Mouse (Mus musculus) left cerebral cortex, postnatal 4 days (tissue): ENCODE results near the gene Vdac1. TPM values are rescaled to one million over a fixed set of nuclear protein-coding genes. Genes with fewer than 3 reads are reported as not detected.

Source experiments
- DNase-seq: peaks from one replicate; pipeline ENCODE4 v3.0.0-alpha.2; 2022
- intact Hi-C: fragments of 180-260 bp; cut with DNase I; formaldehyde crosslinking; loops from one replicate; pipeline ENCODE4 v1.15.1; 2025
- total RNA-seq, 2 experiments: library from RNA; stranded (reverse); gene quantifications; 2 replicates each; pipeline ENCODE4 v1.2.3; 2021

The Vdac1 gene
- 100 to 1,000 TPM; 438 to 456 TPM for total RNA-seq

DNA sequence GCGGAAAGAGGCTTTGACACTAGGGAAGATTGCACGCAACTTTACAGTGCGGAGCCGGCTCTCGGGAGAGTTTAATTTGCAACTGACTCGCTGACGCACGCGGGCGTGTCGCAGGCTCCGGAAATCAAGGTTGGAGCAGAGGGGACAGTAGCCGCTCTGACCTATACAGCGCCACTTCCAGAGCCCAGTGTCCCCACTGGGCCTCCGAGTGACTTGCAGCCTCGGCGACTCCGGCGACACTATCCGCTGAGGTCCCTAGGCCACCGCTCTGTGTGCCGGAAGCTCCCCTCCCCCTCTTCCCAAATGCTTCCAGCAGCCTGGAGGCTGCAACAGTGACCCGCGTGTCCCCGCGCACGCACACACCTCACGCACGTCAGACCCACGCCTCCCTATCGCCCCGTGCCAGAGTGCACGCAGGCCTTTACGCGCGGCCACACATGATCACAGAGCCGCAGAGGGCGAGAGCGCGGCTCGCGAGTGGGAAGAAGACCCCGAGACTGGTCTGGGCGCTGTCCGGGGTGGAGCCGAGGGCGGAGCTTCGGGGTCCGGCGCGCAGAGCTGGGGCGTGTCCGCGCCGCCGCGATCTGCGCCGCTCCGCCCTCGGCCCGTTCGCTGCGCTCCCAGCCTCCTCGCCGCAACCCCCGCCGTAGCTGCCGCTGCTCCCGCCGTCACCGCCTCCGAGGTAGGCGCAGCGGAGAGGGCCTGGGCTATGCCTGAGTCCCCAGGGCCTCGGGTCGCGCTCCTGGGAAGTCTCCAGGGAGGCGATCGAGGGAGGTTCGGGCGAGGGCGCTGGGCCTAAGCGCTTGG, at the start of gene Vdac1:
Vdac1 (plus strand) TSS at position 390 of the 807 bp plus-strand sequence.
- peak; percentile 88 for DNase-seq
- intact Hi-C loops = no loop called here

DNA sequence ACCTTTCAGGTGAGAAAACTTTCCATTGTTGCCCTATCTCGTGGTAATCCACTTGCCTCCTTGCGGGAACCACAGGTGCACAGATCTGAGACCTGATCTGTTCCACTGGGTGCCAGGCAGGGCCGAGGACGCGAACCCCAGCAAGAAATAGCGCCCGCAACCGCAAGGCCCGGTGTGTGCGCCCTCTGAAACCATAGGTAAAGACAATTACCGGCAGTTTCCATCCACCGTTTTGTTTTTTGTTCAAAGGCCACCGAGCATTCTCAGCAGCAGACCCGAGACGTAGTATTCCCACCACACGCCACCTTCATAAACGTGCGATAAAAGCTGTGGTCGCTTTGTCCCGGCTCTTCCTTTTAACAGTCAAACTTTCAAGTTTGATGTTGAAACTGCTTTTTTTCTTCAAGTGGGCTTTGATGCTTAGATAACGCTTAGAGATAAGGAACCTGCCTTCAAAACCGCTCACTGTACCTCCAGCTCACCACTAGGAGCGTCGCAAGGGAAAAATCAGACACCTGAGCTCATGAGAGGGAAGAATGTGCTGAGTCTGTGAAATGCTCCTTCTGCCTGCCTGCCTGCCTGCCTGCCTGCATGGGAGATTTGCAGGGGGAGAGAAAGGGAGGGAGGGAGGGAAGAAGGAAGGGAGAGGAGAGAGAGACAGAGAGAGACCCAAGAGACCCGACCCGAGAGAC, 46.4 kb upstream of the Vdac1 start:
- no peak for DNase-seq
- intact Hi-C loops = no loop called here

DNA sequence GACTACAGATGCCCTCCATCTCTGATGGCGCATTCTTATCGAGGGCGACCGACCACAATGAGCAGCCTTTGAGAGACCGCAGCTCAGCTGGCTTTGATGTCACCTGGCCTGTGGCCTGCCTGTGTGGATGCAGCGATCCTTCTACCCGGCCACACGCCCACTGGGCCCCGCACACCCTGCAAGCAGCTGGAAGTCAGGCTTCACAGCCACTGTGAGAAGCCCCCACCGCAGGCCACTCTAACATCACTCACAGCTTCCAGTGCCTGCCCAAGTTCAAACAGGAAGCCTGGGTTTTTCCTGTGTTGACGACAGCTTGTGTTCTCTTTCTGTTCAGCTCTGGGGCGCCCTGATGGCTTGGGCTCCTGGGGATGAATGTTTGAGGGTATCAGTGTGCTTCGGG, 42.2 kb upstream of the Vdac1 start:
- no peak for DNase-seq
- intact Hi-C loops = no loop called here

- intact Hi-C loops = no loop called here
- DNase-seq = no peak
These were observed 41.0 kb upstream of the Vdac1 start for GRCm38 (mm10) chr11:52319664-52320063.

- intact Hi-C loops = no loop called here
- no peak for DNase-seq
These were observed 40.1 kb upstream of the Vdac1 start for GRCm38 (mm10) chr11:52320529-52320928.

GRCm38 (mm10) chr11:52321540-52321939, 39.1 kb upstream of the Vdac1 start:
- no peak for DNase-seq
- intact Hi-C loops = no loop called here

GRCm38 (mm10) chr11:52324442-52325367, 36.0 kb upstream of the Vdac1 start:
- intact Hi-C loops = no loop called here
- DNase-seq = no peak

GRCm38 (mm10) chr11:52327313-52327712, 33.3 kb upstream of the Vdac1 start:
- DNase-seq = no peak
- intact Hi-C loops = no loop called here

- intact Hi-C loops = no loop called here
- peak; percentile 82 for DNase-seq
These were observed 28.1 kb upstream of the Vdac1 start for GRCm38 (mm10) chr11:52332421-52333118.

- peak; percentile 91 for DNase-seq
- intact Hi-C loops = no loop called here
These were observed 27.0 kb upstream of the Vdac1 start for GRCm38 (mm10) chr11:52333616-52334015.

DNA sequence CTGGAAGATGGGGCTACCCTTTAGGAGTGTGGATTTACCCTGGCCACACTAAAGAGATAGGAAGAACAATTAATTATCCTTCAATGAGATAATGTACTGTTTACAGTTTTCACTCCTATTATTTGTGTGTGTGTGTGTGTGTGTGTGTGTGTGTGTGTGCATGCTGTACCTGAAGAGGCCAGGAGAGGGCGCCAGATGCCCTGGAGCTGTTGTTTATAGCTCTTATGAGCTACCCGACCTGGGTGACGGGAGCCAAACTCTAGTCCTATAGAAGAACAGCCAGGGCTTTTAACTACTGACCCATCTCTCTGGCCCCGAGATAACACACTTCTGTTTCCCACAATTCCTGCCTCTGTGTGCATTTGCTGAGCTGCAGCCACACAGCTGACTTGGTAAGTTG, 25.4 kb upstream of the Vdac1 start:
- intact Hi-C loops = no loop called here
- DNase-seq = no peak

DNA sequence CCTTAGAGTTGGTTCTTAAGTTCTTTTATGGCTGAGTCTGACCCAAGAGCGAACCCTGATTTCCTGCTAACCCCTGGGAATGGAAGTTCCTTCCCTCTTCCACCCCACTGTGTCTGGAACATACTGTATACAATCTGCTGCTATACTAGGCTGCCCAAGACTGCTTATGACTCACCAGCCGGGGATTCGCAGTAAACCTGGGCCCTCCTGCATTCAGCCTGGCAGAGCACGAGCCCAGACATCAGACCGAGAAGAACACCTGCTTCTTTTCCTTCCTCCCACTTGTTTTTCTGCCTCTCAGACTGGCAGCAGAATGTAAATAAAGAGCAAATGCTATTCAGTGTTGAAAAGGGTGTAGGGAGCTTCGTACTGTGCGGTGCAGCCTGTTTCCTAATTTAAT, 24.7 kb upstream of the Vdac1 start:
- intact Hi-C loops = no loop called here
- no peak for DNase-seq

DNA sequence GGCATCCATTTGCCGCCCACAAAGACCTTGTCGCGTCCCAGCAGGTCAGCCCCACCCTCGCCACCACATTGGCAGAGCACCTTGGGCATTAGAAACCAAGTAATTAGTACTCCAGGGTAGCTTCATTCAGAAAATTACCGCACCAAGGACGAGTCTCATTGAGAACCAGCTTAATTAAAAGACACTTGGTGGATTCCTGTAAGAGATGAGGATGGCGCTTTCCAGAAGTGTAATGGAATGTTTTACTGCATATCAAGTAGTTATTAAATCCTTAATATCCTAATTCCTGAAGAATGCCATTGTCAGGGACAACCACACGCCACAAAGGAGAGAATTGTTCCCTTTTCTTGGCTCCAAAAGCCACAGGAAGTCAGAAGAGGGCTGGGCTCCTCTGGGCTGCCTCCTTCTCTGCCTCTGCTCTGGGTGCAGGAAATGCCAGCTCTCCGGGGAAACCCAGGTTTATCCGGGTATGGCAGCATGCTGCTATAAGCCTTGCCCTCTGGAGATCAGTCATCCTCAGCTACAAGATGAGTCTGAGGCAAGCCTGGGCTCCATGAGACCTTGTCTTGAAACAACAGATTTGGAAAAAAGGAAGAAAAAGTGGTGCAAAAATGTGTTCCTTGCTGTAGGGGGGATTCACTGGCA, 22.9 kb upstream of the Vdac1 start:
- DNase-seq = no peak
- intact Hi-C loops = no loop called here

DNA sequence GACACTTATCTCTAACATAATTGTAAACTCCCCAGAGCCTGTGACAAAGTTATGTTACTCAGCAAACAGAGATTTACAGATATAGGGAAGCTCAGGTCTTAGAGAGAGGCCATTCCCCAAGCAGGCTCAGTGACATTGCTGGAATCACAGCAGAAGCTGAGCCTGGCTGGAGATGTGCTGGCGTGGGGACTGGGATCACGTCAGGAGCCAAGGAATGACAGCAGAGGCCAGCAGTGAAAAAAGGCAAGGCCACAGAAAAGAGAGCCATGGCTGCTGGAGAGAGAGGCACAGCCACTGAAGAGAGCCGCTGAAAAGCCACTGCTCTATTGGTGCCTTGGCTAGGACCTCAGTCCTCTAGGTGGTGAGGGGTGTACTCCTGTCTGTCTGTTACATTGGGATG, 22.3 kb upstream of the Vdac1 start:
- intact Hi-C loops = no loop called here
- DNase-seq = no peak

- DNase-seq = no peak
- intact Hi-C loops = no loop called here
These were observed 21.6 kb upstream of the Vdac1 start for GRCm38 (mm10) chr11:52339098-52339497.

DNA sequence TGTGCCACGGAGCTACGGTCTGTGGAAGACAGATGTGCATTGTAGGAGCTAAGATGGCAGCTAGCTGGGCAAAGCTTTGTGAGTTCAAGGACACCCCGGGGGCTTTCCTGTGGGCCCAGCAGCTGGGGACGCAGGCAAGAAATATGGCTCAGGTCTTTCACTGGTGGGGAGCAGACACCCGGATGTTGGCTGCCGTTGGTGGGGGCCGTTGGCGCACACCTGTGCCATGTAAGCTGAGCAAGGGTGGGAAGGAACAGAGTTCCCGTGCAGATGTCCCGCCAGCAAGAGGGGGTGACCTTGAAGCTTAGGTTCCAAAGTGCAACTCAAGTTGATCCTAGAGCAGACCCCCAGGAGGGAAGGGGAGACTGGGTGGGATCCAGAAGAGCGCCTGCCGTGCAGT, 21.1 kb upstream of the Vdac1 start:
- intact Hi-C loops = no loop called here
- no peak for DNase-seq

DNA sequence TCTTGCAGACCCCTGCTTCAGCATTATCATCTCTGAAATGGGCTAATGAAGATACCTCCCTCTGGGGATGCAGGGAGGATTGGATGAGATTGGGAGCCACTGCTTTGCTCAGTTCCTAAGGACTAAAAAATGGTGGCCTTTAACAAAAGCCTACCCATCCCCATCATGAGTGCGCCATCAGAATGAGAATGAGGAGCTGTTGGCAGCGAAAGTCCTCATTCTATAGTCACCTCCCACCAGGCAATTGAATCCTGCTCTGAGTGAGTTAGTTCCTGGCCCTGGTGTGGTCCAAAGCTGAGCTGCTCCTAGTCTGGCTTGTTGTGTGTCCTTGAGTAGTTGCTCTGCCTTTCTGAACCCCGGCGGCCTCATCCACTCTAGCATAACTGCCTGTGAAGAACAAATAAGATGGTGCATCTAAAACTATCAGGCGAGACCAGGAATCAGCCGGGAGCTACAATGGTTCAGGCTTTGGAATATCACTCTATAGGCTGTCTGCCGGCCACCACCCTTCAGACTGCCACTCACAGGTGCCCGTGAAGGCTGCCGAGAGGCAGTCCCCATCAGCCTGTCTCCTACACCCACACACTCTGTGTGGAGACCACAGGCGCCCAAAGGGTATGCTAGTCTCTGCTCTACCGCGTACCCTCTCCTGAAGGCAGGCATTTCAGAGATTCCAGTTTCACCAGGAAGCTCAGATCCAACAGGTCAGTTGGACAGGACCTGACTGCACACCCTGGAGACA, 20.4 kb upstream of the Vdac1 start:
- DNase-seq = no peak
- intact Hi-C loops = loop anchor here (10.0 kb wide), 1 partner anchor 295 kb away; no protein-coding TSS in a partner anchor

GRCm38 (mm10) chr11:52341001-52341400, 19.7 kb upstream of the Vdac1 start:
- intact Hi-C loops = loop anchor here (10.0 kb wide), 1 partner anchor 296 kb away; no protein-coding TSS in a partner anchor
- DNase-seq = no peak

DNA sequence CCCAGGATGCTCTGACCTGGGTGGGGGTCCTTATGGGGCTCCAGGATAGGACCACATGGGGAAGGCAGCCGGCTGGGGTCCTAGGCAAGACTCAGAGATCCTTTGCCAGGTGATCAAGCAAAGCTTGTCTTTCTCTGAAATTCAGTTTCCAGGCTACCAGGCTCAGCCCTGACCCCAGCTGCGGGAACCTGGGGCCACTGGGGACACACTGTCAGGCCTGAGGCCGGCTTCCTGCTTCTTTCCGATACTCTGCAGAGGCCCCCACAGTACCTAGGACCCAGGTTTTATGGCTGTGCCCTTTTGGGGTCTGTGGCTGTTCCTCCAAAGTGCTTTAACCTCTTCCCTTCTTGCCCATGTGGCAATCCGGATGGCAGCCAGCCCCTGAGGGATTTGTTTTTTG, 19.2 kb upstream of the Vdac1 start:
- no peak for DNase-seq
- intact Hi-C loops = loop anchor here (10.0 kb wide), 1 partner anchor 297 kb away; no protein-coding TSS in a partner anchor
